Mouse (Mus musculus) megakaryocyte-erythroid progenitor cell, adult 5 weeks (primary cell): Measurements from ENCODE around the gene Nolc1. TPM values are rescaled to one million over a fixed set of nuclear protein-coding genes. Genes with fewer than 3 reads are reported as not detected.

Experiments used
- polyA plus RNA-seq: library from polyadenylated mRNA; stranded (reverse); fragments of >175 nt; gene quantifications from 2 replicates; pipeline ENCODE4 v1.2.3, GENCODE M21; 2012

Nolc1 gene
- polyA plus RNA-seq: 97.7 and 126 TPM in 2 replicates

GRCm38 (mm10) chr19:46075616-46076607, at the start of gene Nolc1:
TSS of gene Nolc1 (plus strand) at chr19:46075863.

GRCm38 (mm10) chr19:46044271-46044992, 31.2 kb upstream of the Nolc1 start, which contains the start of gene Pprc1:
TSS of gene Pprc1 (plus strand) at chr19:46044886.

GRCm38 (mm10) chr19:46044993-46045695, 30.5 kb upstream of the Nolc1 start, which contains the start of gene Ldb1:
TSS of gene Ldb1 (minus strand) at chr19:46045214.

GRCm38 (mm10) chr19:46131694-46132525, 56.2 kb downstream of the Nolc1 start, which contains the start of gene Elovl3:
TSS of gene Elovl3 (plus strand) at chr19:46131897.

Other genes with a start within 250 kb of the Nolc1 start
- 2.3 and 2.8 TPM in 2 replicates for gene Armh3, start 77.4 kb upstream of the Nolc1 start, polyA plus RNA-seq
- 15.6 and 16.4 TPM in 2 replicates for gene Hps6, start 72.4 kb upstream of the Nolc1 start, polyA plus RNA-seq
- 46.1 and 67.5 TPM in 2 replicates for gene Pprc1, start 31.0 kb upstream of the Nolc1 start, polyA plus RNA-seq
- 582 and 737 TPM in 2 replicates for gene Ldb1, start 30.6 kb upstream of the Nolc1 start, polyA plus RNA-seq
- gene Elovl3, start 56.0 kb downstream of the Nolc1 start, polyA plus RNA-seq: 0.06 TPM in 1 of 2 replicates, not detected in the other
- gene Pitx3, start 72.5 kb downstream of the Nolc1 start, polyA plus RNA-seq: 0.13 and 0.25 TPM in 2 replicates
- 341 and 366 TPM in 2 replicates for gene Gbf1, start 76.6 kb downstream of the Nolc1 start, polyA plus RNA-seq
- gene Nfkb2, start 228.5 kb downstream of the Nolc1 start, polyA plus RNA-seq: 103 and 147 TPM in 2 replicates